Mouse (Mus musculus) brain, embryonic 14.5 days (tissue): Measurements from ENCODE around the gene Gm42791. TPM values are rescaled to one million over a fixed set of nuclear protein-coding genes. Genes with fewer than 3 reads are reported as not detected.

ENCODE experiments used
- DNase-seq: peaks from one replicate; pipeline ENCODE4 v3.0.0-alpha.2; 2011; ENCODE audit warnings: low read depth
- CTCF ChIP-seq: fragments of 200-500 bp; IDR thresholded peaks from 2 replicates; pipeline ENCODE4 v1.5.1; 2012; ENCODE audit warnings: inconsistent platforms, mild to moderate bottlenecking, moderate library complexity, borderline replicate concordance; ENCODE audit not compliant: insufficient read depth, insufficient read length; ENCODE audit errors: extremely low read depth
- POLR2A ChIP-seq: fragments of 200-500 bp; IDR thresholded peaks from 2 replicates; pipeline ENCODE4 v1.6.1; 2012; ENCODE audit warnings: mild to moderate bottlenecking, inconsistent platforms, borderline replicate concordance; ENCODE audit not compliant: poor library complexity, insufficient read depth, insufficient read length, severe bottlenecking; ENCODE audit errors: extremely low read depth
- polyA plus RNA-seq: library from polyadenylated mRNA; depleted of rRNA; stranded (reverse); fragments of >200 nt; gene quantifications from 2 replicates; pipeline ENCODE4 v1.2.3, GENCODE M21; 2012

Gene Gm42791
- polyA plus RNA-seq, 1 experiment = not detected

- no peak for DNase-seq
- TF ChIP-seq CTCF = peak; percentile 64; the same call in 1 of the 2 replicates
- no peak for TF ChIP-seq POLR2A
These were observed 36.6 kb downstream of the Gm42791 start for GRCm38 (mm10) chr5:148958355-148958754.

- TF ChIP-seq CTCF = no peak
- no peak for TF ChIP-seq POLR2A
- DNase-seq = no peak
These were observed 37.9 kb downstream of the Gm42791 start for GRCm38 (mm10) chr5:148956898-148957535.

- no peak for DNase-seq
- no peak for TF ChIP-seq CTCF
- TF ChIP-seq POLR2A = no peak
These were observed 38.9 kb downstream of the Gm42791 start for GRCm38 (mm10) chr5:148956091-148956490.

- DNase-seq = no peak
- TF ChIP-seq CTCF (no peak), POLR2A (no peak)
These were observed 39.4 kb downstream of the Gm42791 start for GRCm38 (mm10) chr5:148955575-148955974.

GRCm38 (mm10) chr5:148954314-148955060 is 40.5 kb downstream of the Gm42791 start:
- TF ChIP-seq CTCF = no peak
- TF ChIP-seq POLR2A = no peak
- no peak for DNase-seq

GRCm38 (mm10) chr5:148953098-148953497 is 41.8 kb downstream of the Gm42791 start:
- no peak for TF ChIP-seq CTCF
- no peak for TF ChIP-seq POLR2A
- no peak for DNase-seq

GRCm38 (mm10) chr5:148952419-148952818 is 42.5 kb downstream of the Gm42791 start:
- TF ChIP-seq CTCF = peak; percentile 59; the same call in 1 of the 2 replicates
- TF ChIP-seq POLR2A = no peak
- no peak for DNase-seq

GRCm38 (mm10) chr5:148951360-148951759 is 43.6 kb downstream of the Gm42791 start:
- no peak for TF ChIP-seq CTCF
- DNase-seq = no peak

GRCm38 (mm10) chr5:148950064-148950463 is 44.9 kb downstream of the Gm42791 start:
- no peak for DNase-seq
- TF ChIP-seq POLR2A (no peak), CTCF (no peak)

- no peak for DNase-seq
- no peak for TF ChIP-seq CTCF
- no peak for TF ChIP-seq POLR2A
These were observed 46.4 kb downstream of the Gm42791 start for GRCm38 (mm10) chr5:148948577-148948976.

- DNase-seq = no peak
- TF ChIP-seq POLR2A = no peak
- 0 out of 2 replicates have a peak, but pooled peaks have one; percentile 10 for TF ChIP-seq CTCF
These were observed 47.5 kb downstream of the Gm42791 start for GRCm38 (mm10) chr5:148947412-148947811.

GRCm38 (mm10) chr5:148946787-148947186 is 48.2 kb downstream of the Gm42791 start:
- no peak for TF ChIP-seq POLR2A
- TF ChIP-seq CTCF = peak; percentile 31; the same call in 1 of the 2 replicates
- DNase-seq = no peak
